Mouse (Mus musculus) liver, postnatal 0 days (tissue): ENCODE data around the gene Pdpn.

Experiments
- CTCF ChIP-seq: sonication (generic); IDR thresholded peaks from 2 replicates; pipeline ENCODE4 v1.5.1; 2016; ENCODE audit warnings: antibody characterized with exemption, low read depth
- EP300 ChIP-seq: IDR thresholded peaks from 2 replicates; pipeline ENCODE4 v1.6.1; 2016; ENCODE audit warnings: antibody characterized with exemption, low read depth, mild to moderate bottlenecking

GRCm38 (mm10) chr4:143231110-143231509 is 68.3 kb downstream of the Pdpn start:
- TF ChIP-seq CTCF (no peak), EP300 (no peak)
